Mouse (Mus musculus): ENCODE measurements around the gene Slc16a12. TPM values are rescaled to one million over a fixed set of nuclear protein-coding genes. Genes with fewer than 3 reads are reported as not detected.
A peak's percentile ranks its signal among the peaks of the same experiment; 100 is the strongest.

The Slc16a12 gene
- polyA plus RNA-seq, 1 experiment from 2014 or later = 5.7 TPM

DNA sequence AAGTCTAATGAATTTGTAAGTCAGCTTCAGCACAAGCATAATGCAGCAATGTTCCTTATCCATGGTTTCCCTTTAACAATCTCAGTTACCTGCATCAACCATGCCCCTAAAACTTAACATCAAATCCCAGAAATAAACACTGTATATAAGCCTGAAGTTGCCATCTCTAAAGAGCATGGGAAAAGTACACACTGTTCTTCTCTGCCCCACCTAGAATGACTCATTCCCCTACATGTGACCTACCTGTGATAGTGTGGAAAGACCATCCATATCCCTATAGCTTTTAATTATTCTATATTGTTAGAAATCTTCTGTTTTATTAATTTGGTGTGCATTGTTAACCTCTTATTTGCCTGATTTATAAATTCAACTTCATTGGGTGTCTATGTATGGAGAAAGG, 27.0 kb downstream of the Slc16a12 start:
- no peak; the same call in 1 of the 2 replicates for ATAC-seq (ENCODE audit: insufficient read depth, low FRiP score)
- Histone ChIP-seq H3K4me3 (replicated peaks; ENCODE audit: low read length) (no peak overlapping the region), H3K36me3 (ENCODE audit: control insufficient read depth, insufficient read depth, low read length) (no peaks in the 10 kb centered on the region), H3K27me3 (ENCODE audit: control insufficient read depth, insufficient read depth, low read length) (no peaks in the 10 kb centered on the region), H3K4me1 (ENCODE audit: control insufficient read depth, insufficient read depth, low read length) (no peaks in the 10 kb centered on the region), H3K9me3 (replicated peaks; ENCODE audit: control insufficient read depth, low read length) (no peaks in the 10 kb centered on the region), H3K27ac (ENCODE audit: low read length) (no peak overlapping the region), H3K4me2 (ENCODE audit: low read depth, low read length) (no peak overlapping the region), H3K9ac (ENCODE audit: low read length) (no peak overlapping the region)

DNA sequence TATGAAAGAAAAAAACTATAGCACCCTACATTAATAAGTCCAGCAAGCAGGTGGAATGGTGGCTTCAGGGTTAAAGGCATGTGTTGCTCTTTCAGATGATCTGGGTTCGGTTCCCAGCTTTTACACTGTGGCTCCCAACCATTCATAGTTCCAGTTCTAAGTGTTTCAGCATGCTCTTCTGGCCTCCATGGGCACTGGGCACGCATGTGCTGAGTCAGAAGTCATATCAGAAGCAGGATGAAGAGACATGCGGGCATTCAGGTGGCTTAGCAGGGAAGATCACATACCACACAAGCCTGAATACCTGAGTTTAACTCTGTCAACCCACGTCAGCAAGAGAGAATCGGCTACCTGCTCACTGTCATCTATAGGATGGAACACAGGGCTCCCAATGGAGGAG, 28.1 kb downstream of the Slc16a12 start:
- Histone ChIP-seq H3K27ac (ENCODE audit: low read length) (no peak overlapping the region), H3K27me3 (ENCODE audit: control insufficient read depth, insufficient read depth, low read length) (no peaks in the 10 kb centered on the region), H3K36me3 (ENCODE audit: control insufficient read depth, insufficient read depth, low read length) (no peaks in the 10 kb centered on the region), H3K4me2 (ENCODE audit: low read depth, low read length) (no peak overlapping the region), H3K9me3 (replicated peaks; ENCODE audit: control insufficient read depth, low read length) (no peaks in the 10 kb centered on the region), H3K4me1 (ENCODE audit: control insufficient read depth, insufficient read depth, low read length) (no peaks in the 10 kb centered on the region), H3K9ac (ENCODE audit: low read length) (no peak overlapping the region), H3K4me3 (replicated peaks; ENCODE audit: low read length) (no peak overlapping the region)
- WGBS = 87% methylated on average over 5 of the region's 5 CpGs
- no peak for ATAC-seq (ENCODE audit: insufficient read depth, low FRiP score)

DNA sequence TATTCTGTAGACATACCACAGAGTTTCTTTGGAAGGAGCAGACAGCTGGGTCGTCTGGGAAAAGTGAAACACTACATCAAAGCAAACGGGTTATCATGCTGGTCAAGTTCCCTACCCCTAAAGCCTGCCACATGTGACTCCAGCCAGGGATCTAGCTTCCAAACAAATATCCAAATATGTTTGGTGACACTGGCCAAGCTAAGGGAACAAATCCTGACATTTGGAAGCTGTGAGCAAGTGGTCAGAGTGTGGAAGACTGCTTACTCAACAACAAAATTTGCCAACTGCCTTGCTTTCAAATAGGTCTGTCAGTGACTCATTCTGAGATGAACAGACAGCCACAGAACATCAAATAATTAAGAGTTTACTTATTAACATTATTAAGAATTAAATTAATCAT, 28.6 kb downstream of the Slc16a12 start:
- Histone ChIP-seq H3K4me2 (ENCODE audit: low read depth, low read length) (no peak overlapping the region), H3K27ac (ENCODE audit: low read length) (no peak overlapping the region), H3K27me3 (ENCODE audit: control insufficient read depth, insufficient read depth, low read length) (no peaks in the 10 kb centered on the region), H3K9ac (ENCODE audit: low read length) (no peak overlapping the region), H3K36me3 (ENCODE audit: control insufficient read depth, insufficient read depth, low read length) (no peaks in the 10 kb centered on the region), H3K9me3 (replicated peaks; ENCODE audit: control insufficient read depth, low read length) (no peaks in the 10 kb centered on the region), H3K4me3 (replicated peaks; ENCODE audit: low read length) (no peak overlapping the region), H3K4me1 (ENCODE audit: control insufficient read depth, insufficient read depth, low read length) (no peaks in the 10 kb centered on the region)
- 52% methylated on average over 2 of the region's 2 CpGs for WGBS
- ATAC-seq (ENCODE audit: insufficient read depth, low FRiP score) = no peak

DNA sequence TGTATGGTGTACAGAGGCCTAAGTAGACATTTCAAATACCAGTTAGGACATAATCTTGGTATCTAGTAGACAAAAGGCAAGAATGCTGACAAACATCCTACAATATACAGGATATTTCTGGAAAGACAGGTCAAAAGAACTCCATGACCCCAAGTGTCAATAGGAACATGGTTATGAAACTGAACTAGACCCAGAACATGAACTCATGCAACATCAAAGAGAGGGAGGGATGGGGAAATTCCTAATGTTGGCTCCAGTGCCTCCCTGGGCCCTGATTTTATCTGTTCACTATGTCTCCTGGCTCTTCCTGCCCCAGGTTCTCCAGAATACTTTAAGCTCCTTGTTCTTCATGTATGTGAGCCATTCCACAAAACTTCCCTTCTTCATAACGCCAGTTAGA, 31.2 kb downstream of the Slc16a12 start:
- Histone ChIP-seq H3K4me1 (ENCODE audit: control insufficient read depth, insufficient read depth, low read length) (no peaks in the 10 kb centered on the region), H3K9ac (ENCODE audit: low read length) (no peak overlapping the region), H3K36me3 (ENCODE audit: control insufficient read depth, insufficient read depth, low read length) (no peaks in the 10 kb centered on the region), H3K4me2 (ENCODE audit: low read depth, low read length) (no peak overlapping the region), H3K27ac (ENCODE audit: low read length) (no peak overlapping the region), H3K9me3 (replicated peaks; ENCODE audit: control insufficient read depth, low read length) (no peaks in the 10 kb centered on the region), H3K27me3 (ENCODE audit: control insufficient read depth, insufficient read depth, low read length) (no peaks in the 10 kb centered on the region), H3K4me3 (replicated peaks; ENCODE audit: low read length) (no peak overlapping the region)
- no peak for ATAC-seq (ENCODE audit: insufficient read depth, low FRiP score)
- WGBS = 66% methylated on average over 1 of the region's 1 CpGs

DNA sequence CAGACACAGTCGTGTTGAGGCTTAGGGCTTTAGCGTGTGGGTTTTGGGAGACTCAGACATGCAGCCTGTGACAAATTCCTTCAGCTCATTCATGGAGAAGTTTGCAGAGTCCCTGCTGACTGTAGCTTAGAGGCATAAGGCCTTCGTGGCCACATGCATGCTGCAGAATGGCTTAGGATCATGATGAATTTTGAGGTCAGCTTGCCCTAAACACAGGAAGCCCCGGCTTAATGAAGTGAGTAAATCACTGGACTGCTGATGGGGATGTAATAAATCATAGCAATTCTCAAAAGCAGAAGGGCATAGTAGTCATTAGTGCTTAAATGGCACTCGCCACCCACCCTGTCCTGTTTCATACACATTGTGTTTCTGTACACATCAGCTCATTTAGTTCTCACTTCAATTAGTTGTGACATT, 32.8 kb downstream of the Slc16a12 start:
- ATAC-seq (ENCODE audit: insufficient read depth, low FRiP score) = 0 out of 2 replicates have a peak, but pooled peaks have one; percentile 27
- Histone ChIP-seq H3K36me3 (ENCODE audit: control insufficient read depth, insufficient read depth, low read length) (no peaks in the 10 kb centered on the region), H3K27me3 (ENCODE audit: control insufficient read depth, insufficient read depth, low read length) (no peaks in the 10 kb centered on the region), H3K4me2 (ENCODE audit: low read depth, low read length) (no peak overlapping the region), H3K4me3 (replicated peaks; ENCODE audit: low read length) (no peak overlapping the region), H3K4me1 (ENCODE audit: control insufficient read depth, insufficient read depth, low read length) (no peaks in the 10 kb centered on the region), H3K9ac (ENCODE audit: low read length) (no peak overlapping the region), H3K27ac (ENCODE audit: low read length) (no peak overlapping the region), H3K9me3 (replicated peaks; ENCODE audit: control insufficient read depth, low read length) (no peaks in the 10 kb centered on the region)
- 37% methylated on average over 5 of the region's 5 CpGs for WGBS

DNA sequence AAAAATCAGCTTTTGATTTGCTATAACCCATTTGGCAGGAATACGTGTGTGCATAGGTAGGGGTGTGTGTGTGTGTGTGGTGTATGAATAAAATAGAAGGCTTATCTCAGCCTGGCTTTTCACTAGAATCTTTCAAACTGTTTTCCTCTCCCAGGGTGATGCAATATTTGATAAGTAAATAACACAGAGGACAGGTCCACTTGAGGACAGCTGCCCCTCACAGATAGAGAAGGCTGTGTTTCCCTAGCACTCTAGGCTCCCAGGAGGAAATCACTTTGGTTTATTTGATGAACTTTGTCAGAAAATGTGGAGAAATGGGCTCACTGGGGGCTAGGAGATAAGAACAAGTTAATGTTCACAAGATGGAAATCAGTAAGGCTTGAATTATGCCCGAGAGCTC, 35.0 kb downstream of the Slc16a12 start:
- 0 out of 2 replicates have a peak overlapping the region, but pooled peaks have one; percentile 55 for H3K27ac ChIP-seq (ENCODE audit: low read length)
- H3K4me3 ChIP-seq (replicated peaks; ENCODE audit: low read length) = no peak overlapping the region
- H3K36me3 ChIP-seq (ENCODE audit: control insufficient read depth, insufficient read depth, low read length) = no peaks in the 10 kb centered on the region
- H3K9ac ChIP-seq (ENCODE audit: low read length) = no peak overlapping the region
- no peak overlapping the region for H3K4me2 ChIP-seq (ENCODE audit: low read depth, low read length)
- no peaks in the 10 kb centered on the region for H3K9me3 ChIP-seq (replicated peaks; ENCODE audit: control insufficient read depth, low read length)
- no peaks in the 10 kb centered on the region for H3K4me1 ChIP-seq (ENCODE audit: control insufficient read depth, insufficient read depth, low read length)
- peak; percentile 75 for ATAC-seq (ENCODE audit: insufficient read depth, low FRiP score)
- no peaks in the 10 kb centered on the region for H3K27me3 ChIP-seq (ENCODE audit: control insufficient read depth, insufficient read depth, low read length)
- WGBS = 51% methylated on average over 2 of the region's 2 CpGs

DNA sequence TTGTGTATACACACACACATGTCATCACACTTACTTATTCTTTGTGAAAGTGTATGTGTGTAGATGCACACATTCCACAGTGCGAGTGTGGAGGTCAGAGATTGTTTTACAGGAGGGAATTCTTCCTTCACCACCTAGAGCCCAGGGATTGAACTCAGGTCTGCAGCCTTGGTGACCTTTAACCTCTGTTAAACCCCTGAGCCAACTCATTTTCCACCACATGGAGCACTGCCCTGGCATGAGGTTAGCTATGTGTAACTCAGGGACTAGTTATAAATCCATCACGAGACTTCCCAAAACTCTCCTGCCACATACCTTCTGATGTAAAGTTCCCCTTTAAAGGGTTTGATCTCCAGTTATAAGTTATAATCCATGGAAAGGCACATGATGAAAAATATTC, 38.9 kb downstream of the Slc16a12 start:
- WGBS = 85% methylated on average over 2 of the region's 2 CpGs
- no peaks in the 10 kb centered on the region for H3K4me1 ChIP-seq (ENCODE audit: control insufficient read depth, insufficient read depth, low read length)
- no peaks in the 10 kb centered on the region for H3K27me3 ChIP-seq (ENCODE audit: control insufficient read depth, insufficient read depth, low read length)
- no peak overlapping the region for H3K4me3 ChIP-seq (replicated peaks; ENCODE audit: low read length)
- no peaks in the 10 kb centered on the region for H3K36me3 ChIP-seq (ENCODE audit: control insufficient read depth, insufficient read depth, low read length)
- no peak overlapping the region for H3K27ac ChIP-seq (ENCODE audit: low read length)
- no peak overlapping the region for H3K9ac ChIP-seq (ENCODE audit: low read length)
- no peak for ATAC-seq (ENCODE audit: insufficient read depth, low FRiP score)
- H3K4me2 ChIP-seq (ENCODE audit: low read depth, low read length) = no peak overlapping the region
- no peaks in the 10 kb centered on the region for H3K9me3 ChIP-seq (replicated peaks; ENCODE audit: control insufficient read depth, low read length)

DNA sequence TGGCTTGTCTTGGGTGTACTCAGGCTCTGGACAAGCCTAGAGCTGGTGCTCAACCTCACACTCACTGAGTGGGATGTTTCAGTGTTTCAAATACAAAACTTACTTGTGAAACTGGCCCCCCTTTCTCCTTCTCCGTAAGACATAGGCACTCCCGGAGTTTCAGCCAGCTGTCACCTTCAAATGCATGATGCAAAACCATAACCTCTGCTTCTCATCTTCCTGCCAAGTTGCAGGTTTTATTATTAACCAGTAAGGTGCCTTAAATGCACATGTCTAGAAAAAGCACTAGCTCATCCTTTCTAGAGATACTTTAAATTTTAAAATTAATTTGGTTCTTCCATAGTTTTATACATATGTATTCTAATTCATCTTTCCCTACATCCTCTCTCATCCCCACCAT, 39.5 kb downstream of the Slc16a12 start:
- Histone ChIP-seq H3K4me1 (ENCODE audit: control insufficient read depth, insufficient read depth, low read length) (no peaks in the 10 kb centered on the region), H3K27me3 (ENCODE audit: control insufficient read depth, insufficient read depth, low read length) (no peaks in the 10 kb centered on the region), H3K27ac (ENCODE audit: low read length) (no peak overlapping the region), H3K9me3 (replicated peaks; ENCODE audit: control insufficient read depth, low read length) (no peaks in the 10 kb centered on the region), H3K4me2 (ENCODE audit: low read depth, low read length) (no peak overlapping the region), H3K4me3 (replicated peaks; ENCODE audit: low read length) (no peak overlapping the region), H3K36me3 (ENCODE audit: control insufficient read depth, insufficient read depth, low read length) (no peaks in the 10 kb centered on the region), H3K9ac (ENCODE audit: low read length) (no peak overlapping the region)
- no peak for ATAC-seq (ENCODE audit: insufficient read depth, low FRiP score)
- 49% methylated on average over 2 of the region's 2 CpGs for WGBS

DNA sequence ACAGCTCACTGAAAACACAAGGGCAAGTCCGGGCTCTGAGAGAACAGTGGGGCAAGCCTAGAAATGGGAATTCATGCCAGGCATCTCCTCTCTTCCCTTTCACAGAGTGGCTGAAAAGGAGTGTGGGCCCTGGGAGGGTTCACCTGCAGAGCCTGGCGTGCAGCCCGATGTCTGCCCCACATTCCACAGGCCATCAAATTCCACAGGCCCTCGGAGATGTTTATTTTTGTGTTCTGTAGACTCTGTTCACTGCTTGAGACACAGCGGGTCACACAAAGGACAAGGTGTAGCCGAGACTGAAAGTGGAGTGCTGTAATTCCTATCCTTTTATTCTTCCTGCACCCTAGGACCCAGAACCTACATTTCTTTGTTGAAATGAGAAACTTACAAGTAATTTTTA, 40.8 kb downstream of the Slc16a12 start:
- Histone ChIP-seq H3K9me3 (replicated peaks; ENCODE audit: control insufficient read depth, low read length) (no peaks in the 10 kb centered on the region), H3K27me3 (ENCODE audit: control insufficient read depth, insufficient read depth, low read length) (no peaks in the 10 kb centered on the region), H3K36me3 (ENCODE audit: control insufficient read depth, insufficient read depth, low read length) (no peaks in the 10 kb centered on the region), H3K4me2 (ENCODE audit: low read depth, low read length) (no peak overlapping the region), H3K4me1 (ENCODE audit: control insufficient read depth, insufficient read depth, low read length) (no peaks in the 10 kb centered on the region), H3K27ac (ENCODE audit: low read length) (no peak overlapping the region), H3K9ac (ENCODE audit: low read length) (no peak overlapping the region), H3K4me3 (replicated peaks; ENCODE audit: low read length) (no peak overlapping the region)
- WGBS = 24% methylated on average over 6 of the region's 6 CpGs
- ATAC-seq (ENCODE audit: insufficient read depth, low FRiP score) = no peak

DNA sequence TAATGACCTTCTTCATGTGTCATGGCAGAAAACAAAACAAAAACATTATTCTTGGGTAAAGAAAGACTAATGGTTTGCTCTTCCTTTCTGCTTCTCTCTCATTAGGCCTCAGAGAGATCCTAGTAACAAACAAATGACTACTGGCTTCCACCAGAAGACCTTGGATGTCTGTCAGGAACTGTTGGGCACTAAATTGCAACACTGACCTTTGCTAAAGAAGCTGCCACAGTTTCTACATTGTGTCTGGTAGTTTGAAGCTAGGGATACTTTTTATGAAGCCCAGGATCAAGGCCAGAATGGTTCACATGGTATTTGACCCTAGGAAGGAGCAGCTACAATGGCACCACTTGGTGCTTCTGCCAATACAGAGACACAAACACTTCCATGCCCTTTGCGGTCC, 41.9 kb downstream of the Slc16a12 start:
- ATAC-seq (ENCODE audit: insufficient read depth, low FRiP score) = no peak
- H3K36me3 ChIP-seq (ENCODE audit: control insufficient read depth, insufficient read depth, low read length) = no peaks in the 10 kb centered on the region
- 94% methylated on average over 1 of the region's 1 CpGs for WGBS
- H3K4me2 ChIP-seq (ENCODE audit: low read depth, low read length) = no peak overlapping the region
- H3K4me1 ChIP-seq (ENCODE audit: control insufficient read depth, insufficient read depth, low read length) = no peaks in the 10 kb centered on the region
- H3K9ac ChIP-seq (ENCODE audit: low read length) = no peak overlapping the region
- no peak overlapping the region for H3K4me3 ChIP-seq (replicated peaks; ENCODE audit: low read length)
- no peak overlapping the region for H3K27ac ChIP-seq (ENCODE audit: low read length)
- H3K9me3 ChIP-seq (replicated peaks; ENCODE audit: control insufficient read depth, low read length) = no peaks in the 10 kb centered on the region
- H3K27me3 ChIP-seq (ENCODE audit: control insufficient read depth, insufficient read depth, low read length) = no peaks in the 10 kb centered on the region

Data from stomach, embryonic 16.5 days (tissue).